ENCODE assay signal across 8 mouse cellular contexts in genomic region chr9:106273791-106274190, GRCm38 (mm10).
"Had no signal": no experiment of that assay in that cellular context is flagged by ENCODE, and none has a peak within 500 bp of the region (broad histone marks: within the 10 kb centered on the region; RNA-seq: fewer than 3 reads in every experiment).

No protein-coding gene starts in this region.

- DNase-seq: kidney, postnatal 4 days; liver; lung, adult 2 months; lung, postnatal 10 days; right cerebral cortex, postnatal 4 days; spleen, adult 18-20 months; thymus, adult 18-20 months; thymus, postnatal 25 days had no signal
